Mouse (Mus musculus) testis, adult 2 months (tissue): Measurements from ENCODE around the gene Galnt7.

ENCODE experiments used
- CTCF ChIP-seq: fragments of 200-500 bp; IDR thresholded peaks from 2 replicates; pipeline ENCODE4 v1.5.1; 2012; ENCODE audit warnings: low read depth, mild to moderate bottlenecking, inconsistent platforms, low read length, moderate library complexity; ENCODE audit not compliant: control insufficient read depth, insufficient read depth, insufficient replicate concordance
- POLR2A ChIP-seq: fragments of 200-500 bp; IDR thresholded peaks from 2 replicates; pipeline ENCODE4 v1.6.1; 2012; ENCODE audit warnings: low read depth, mild to moderate bottlenecking, inconsistent platforms, low read length, moderate library complexity; ENCODE audit not compliant: control insufficient read depth

DNA sequence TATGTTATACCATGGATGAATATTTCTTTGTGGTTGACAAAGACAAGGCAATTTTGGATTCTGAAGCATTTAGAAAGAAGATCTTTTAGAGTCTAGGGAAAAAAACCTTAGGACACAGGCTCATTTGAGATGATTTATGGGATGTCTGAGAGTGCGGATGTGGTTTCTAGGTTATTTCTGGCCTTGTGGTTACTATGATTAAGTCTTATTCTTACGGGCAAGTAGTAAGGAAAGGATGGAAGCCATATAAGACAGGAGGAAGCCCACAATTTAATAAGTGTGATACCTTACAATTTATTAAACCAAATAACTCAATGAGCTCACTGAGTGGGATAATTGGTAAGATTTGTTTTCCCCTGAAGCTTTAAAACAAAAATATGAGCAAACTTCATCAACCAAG, 11.3 kb upstream of the Galnt7 start:
- no peak for TF ChIP-seq POLR2A
- TF ChIP-seq CTCF: no peak
